In the genomic region with DNA sequence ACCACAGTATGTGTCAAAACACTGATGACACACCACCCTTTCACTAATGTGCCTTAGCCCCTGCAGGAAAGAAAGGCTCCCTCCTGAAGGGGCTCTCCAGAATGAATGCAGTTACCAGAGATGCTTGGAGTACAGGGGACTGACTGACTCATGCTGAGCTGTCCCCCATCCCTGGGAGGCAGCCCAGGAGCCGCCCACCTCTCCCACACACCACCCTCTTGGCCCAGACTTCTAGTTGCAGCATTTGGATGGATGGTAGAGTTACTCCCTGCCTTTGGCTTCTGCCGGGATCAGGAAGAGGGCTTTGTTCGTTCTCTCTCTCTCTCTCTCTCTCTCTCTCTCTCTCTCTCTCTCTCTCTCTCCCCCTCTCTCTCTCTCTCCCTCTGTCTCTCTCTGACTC, we compare ENCODE assay signal across 8 mouse cellular contexts. TPM values are rescaled to one million over a fixed set of nuclear protein-coding genes. Genes with fewer than 3 reads are reported as not detected.
DNase-seq lines count a peak whose midpoint lies in the region; ATAC-seq and TF ChIP-seq lines count a peak whose summit lies in the region.

No protein-coding gene starts in this region.

- no peak overlapping the region for H3K27ac ChIP-seq in midbrain, embryonic 16.5 days (ENCODE audit: low read length)
- no peak overlapping the region for H3K27ac ChIP-seq in midbrain, embryonic 11.5 days (ENCODE audit: low read depth, low read length)
- peak overlapping the region; percentile 43; the same call in 1 of the 2 replicates for H3K27ac ChIP-seq in limb, embryonic 14.5 days (replicated peaks; ENCODE audit: low read depth, low read length)
- no peak overlapping the region for H3K27ac ChIP-seq in kidney, adult 2 months (ENCODE audit: insufficient read depth, low read depth, low read length)

- TF ChIP-seq CTCF in kidney, adult 2 months (conservative IDR thresholded peaks at IDR 0.05; ENCODE audit: insufficient read depth, insufficient read length, low read depth, low read length): no peak

- peak; percentile 96 for ATAC-seq in frontal cortex, adult (ENCODE audit: low TSS enrichment)
- no peak for ATAC-seq in midbrain, embryonic 16.5 days
- no peak; the same call in 1 of the 2 replicates for ATAC-seq in midbrain, embryonic 11.5 days (ENCODE audit: low FRiP score)
- ATAC-seq in limb, embryonic 14.5 days (ENCODE audit: low FRiP score, low read depth): no peak

- H3K4me3 ChIP-seq in midbrain, embryonic 16.5 days (ENCODE audit: low read depth, low read length): no peak overlapping the region
- H3K4me3 ChIP-seq in midbrain, embryonic 11.5 days (ENCODE audit: low read depth, low read length): no peak overlapping the region
- no peak overlapping the region for H3K4me3 ChIP-seq in limb, embryonic 14.5 days (replicated peaks; ENCODE audit: low read length)
- H3K4me3 ChIP-seq in kidney, adult 2 months (ENCODE audit: insufficient read depth, low read depth, low read length): no peak overlapping the region

- peaks cover 10% of the 10 kb centered on the region for H3K4me1 ChIP-seq in midbrain, embryonic 16.5 days (ENCODE audit: control insufficient read depth, insufficient read depth, low read length)
- H3K4me1 ChIP-seq in midbrain, embryonic 11.5 days (ENCODE audit: control insufficient read depth, insufficient read depth, low read length): peaks cover 13% of the 10 kb centered on the region
- H3K4me1 ChIP-seq in limb, embryonic 14.5 days (ENCODE audit: control insufficient read depth, insufficient read depth, low read length): peaks cover 32% of the 10 kb centered on the region
- H3K4me1 ChIP-seq in kidney, adult 2 months (ENCODE audit: control insufficient read depth, insufficient read depth, low read length): peaks cover 8% of the 10 kb centered on the region; the same call in 1 of the 2 replicates

- no peak overlapping the region; the same call in 1 of the 2 replicates for H3K4me2 ChIP-seq in midbrain, embryonic 16.5 days (ENCODE audit: low read length)
- H3K4me2 ChIP-seq in midbrain, embryonic 11.5 days: no peak overlapping the region
- H3K4me2 ChIP-seq in limb, embryonic 14.5 days (replicated peaks; ENCODE audit: low read depth, low read length, severe bottlenecking): 0 out of 2 replicates have a peak overlapping the region, but pooled peaks have one; percentile 29

- H3K27me3 ChIP-seq in midbrain, embryonic 16.5 days (ENCODE audit: control insufficient read depth, insufficient read depth, low read depth, low read length): no peaks in the 10 kb centered on the region
- no peaks in the 10 kb centered on the region for H3K27me3 ChIP-seq in midbrain, embryonic 11.5 days (ENCODE audit: control insufficient read depth, insufficient read depth, low read length)
- H3K27me3 ChIP-seq in limb, embryonic 14.5 days (ENCODE audit: control insufficient read depth, insufficient read depth, low read length): no peaks in the 10 kb centered on the region
- H3K27me3 ChIP-seq in kidney, adult 2 months (replicated peaks; ENCODE audit: control insufficient read depth, insufficient read depth, low read length): no peaks in the 10 kb centered on the region

- H3K9ac ChIP-seq in midbrain, embryonic 16.5 days (ENCODE audit: low read depth, low read length): peak overlapping the region; percentile 33; the same call in 1 of the 2 replicates
- H3K9ac ChIP-seq in midbrain, embryonic 11.5 days (ENCODE audit: low read length): no peak overlapping the region
- H3K9ac ChIP-seq in limb, embryonic 14.5 days (ENCODE audit: low read depth, low read length, severe bottlenecking): no peak overlapping the region

- no peak for TF ChIP-seq POLR2A in limb, embryonic 14.5 days (IDR thresholded peaks at IDR 0.05; ENCODE audit: borderline replicate concordance, extremely low read depth, insufficient read depth, insufficient read length)
- no peak for TF ChIP-seq POLR2A in kidney, adult 2 months (IDR thresholded peaks at IDR 0.05; ENCODE audit: low read depth, low read length)

- WGBS in midbrain, embryonic 16.5 days: 16% methylated on average over 3 of the region's 3 CpGs
- 32% methylated on average over 3 of the region's 3 CpGs for WGBS in midbrain, embryonic 11.5 days
- 24% methylated on average over 2 of the region's 3 CpGs for WGBS in limb, embryonic 14.5 days
- WGBS in kidney, adult 2 months: 45% methylated on average over 3 of the region's 3 CpGs

- no peak for DNase-seq in frontal cortex, postnatal 14 days (ENCODE audit: low spot score in 2 of 2)
- no peak for DNase-seq in midbrain, embryonic 11.5 days (ENCODE audit: low spot score, missing footprints)
- peak; percentile 30 for DNase-seq in gastrocnemius, postnatal 25 days
- no peak for DNase-seq in limb, embryonic 14.5 days (ENCODE audit: low spot score)
- no peak for DNase-seq in cerebellum, adult 11-12 months
- DNase-seq in kidney, adult 2 months: no peak

- no peaks in the 10 kb centered on the region for H3K9me3 ChIP-seq in midbrain, embryonic 16.5 days (replicated peaks; ENCODE audit: control insufficient read depth, low read length, poor library complexity, severe bottlenecking)
- no peaks in the 10 kb centered on the region for H3K9me3 ChIP-seq in midbrain, embryonic 11.5 days (ENCODE audit: control insufficient read depth, low read length)
- H3K9me3 ChIP-seq in limb, embryonic 14.5 days (ENCODE audit: control insufficient read depth, low read length): 0 out of 2 replicates have a peak, but pooled peaks cover 4% of the 10 kb centered on the region

- no peaks in the 10 kb centered on the region for H3K36me3 ChIP-seq in midbrain, embryonic 16.5 days (ENCODE audit: control insufficient read depth, insufficient read depth, low read length)
- H3K36me3 ChIP-seq in midbrain, embryonic 11.5 days (ENCODE audit: control insufficient read depth, insufficient read depth, low read length): no peaks in the 10 kb centered on the region
- no peaks in the 10 kb centered on the region for H3K36me3 ChIP-seq in limb, embryonic 14.5 days (ENCODE audit: control insufficient read depth, insufficient read depth, low read length)
- H3K36me3 ChIP-seq in kidney, adult 2 months (ENCODE audit: control insufficient read depth, insufficient read depth, low read length): no peaks in the 10 kb centered on the region

RNA-seq across cellular contexts. Expression of a gene that starts 53.4 kb away (rescaled TPM):
- polyA plus RNA-seq in midbrain, embryonic 16.5 days (2015; fragmentation: Nextera tagmentation; extraction: Ambion mirVana): 49.3 and 54.0 TPM in 2 replicates
- 26.1 and 29.1 TPM in 2 replicates for polyA plus RNA-seq in midbrain, embryonic 11.5 days (2014; fragmentation: Nextera tagmentation; extraction: Ambion mirVana)
- total RNA-seq in gastrocnemius, postnatal 25 days (2021): 10 to 100 TPM; 54.4 to 54.5 TPM
- 65.3 and 91.6 TPM in 2 replicates for polyA plus RNA-seq in limb, embryonic 14.5 days (2012; rRNA removed)
- 50.6 and 56.2 TPM in 2 replicates for polyA plus RNA-seq in limb, embryonic 14.5 days (2014; fragmentation: Nextera tagmentation; extraction: Ambion mirVana)
- 16.9 and 18.9 TPM in 2 replicates for polyA plus RNA-seq in kidney, adult 2 months (2012; rRNA removed)
